Mouse (Mus musculus) C2C12 (cell line): ENCODE results near the gene Fam189a2.

Experiments
- CEBPB ChIP-seq: IDR thresholded peaks from one replicate; pipeline ENCODE4 v1.6.1; 2011; ENCODE audit warnings: low read depth, mild to moderate bottlenecking, control low read depth, moderate library complexity
- CTCF ChIP-seq: IDR thresholded peaks from one replicate; pipeline ENCODE4 v1.5.1; 2011; ENCODE audit not compliant: control insufficient read depth, insufficient read depth, insufficient read length
- MAX ChIP-seq: IDR thresholded peaks from one replicate; pipeline ENCODE4 v1.6.1; 2011; ENCODE audit warnings: mild to moderate bottlenecking, control low read depth
- MYOD1 ChIP-seq: IDR thresholded peaks from one replicate; pipeline ENCODE4 v1.6.1; 2011; ENCODE audit warnings: low read depth; ENCODE audit not compliant: control insufficient read depth, insufficient read length
- MYOG ChIP-seq: IDR thresholded peaks from one replicate; pipeline ENCODE4 v1.6.1; 2011; ENCODE audit not compliant: control insufficient read depth, insufficient read length; ENCODE audit errors: extremely low read depth
- USF1 ChIP-seq: IDR thresholded peaks from one replicate; pipeline ENCODE4 v1.6.1; 2011; ENCODE audit warnings: low read depth, mild to moderate bottlenecking, control low read depth, moderate library complexity

- TF ChIP-seq CTCF = peak; percentile 12
- TF ChIP-seq MYOG = no peak
- no peak for TF ChIP-seq CEBPB
- no peak for TF ChIP-seq MAX
- TF ChIP-seq MYOD1 = no peak
- TF ChIP-seq USF1 = no peak
These were observed at the start of gene Fam189a2 for GRCm38 (mm10) chr19:24030871-24031556.
